Mouse (Mus musculus): ENCODE data around the gene Olfr316. TPM values are rescaled to one million over a fixed set of nuclear protein-coding genes. Genes with fewer than 3 reads are reported as not detected.

Olfr316 gene
- polyA plus RNA-seq, 1 experiment from 2014 or later = not detected

Other genes starting within 250 kb of the Olfr316 start
- gene Olfr330, start 217.9 kb upstream of the Olfr316 start, polyA plus RNA-seq (2015; fragmentation: Nextera tagmentation; extraction: Ambion mirVana) = not detected in 2 replicates
- not detected in 2 replicates for gene Olfr329-ps, start 206.3 kb upstream of the Olfr316 start, polyA plus RNA-seq (2015; fragmentation: Nextera tagmentation; extraction: Ambion mirVana)
- gene Olfr328, start 197.1 kb upstream of the Olfr316 start, polyA plus RNA-seq (2015; fragmentation: Nextera tagmentation; extraction: Ambion mirVana) = 0.08 TPM in 1 of 2 replicates, not detected in the other
- not detected in 2 replicates for gene Olfr224, start 182.2 kb upstream of the Olfr316 start, polyA plus RNA-seq (2015; fragmentation: Nextera tagmentation; extraction: Ambion mirVana)
- gene Olfr325, start 175.0 kb upstream of the Olfr316 start, polyA plus RNA-seq (2015; fragmentation: Nextera tagmentation; extraction: Ambion mirVana) = not detected in 2 replicates
- not detected in 2 replicates for gene Olfr324, start 157.6 kb upstream of the Olfr316 start, polyA plus RNA-seq (2015; fragmentation: Nextera tagmentation; extraction: Ambion mirVana)
- gene 2210407C18Rik, start 136.7 kb upstream of the Olfr316 start, polyA plus RNA-seq (2015; fragmentation: Nextera tagmentation; extraction: Ambion mirVana) = not detected in 2 replicates
- not detected in 2 replicates for gene Olfr323, start 122.2 kb upstream of the Olfr316 start, polyA plus RNA-seq (2015; fragmentation: Nextera tagmentation; extraction: Ambion mirVana)
- 0.09 and 0.11 TPM in 2 replicates for gene Trim58, start 112.3 kb upstream of the Olfr316 start, polyA plus RNA-seq (2015; fragmentation: Nextera tagmentation; extraction: Ambion mirVana)
- not detected in 2 replicates for gene Olfr322, start 94.0 kb upstream of the Olfr316 start, polyA plus RNA-seq (2015; fragmentation: Nextera tagmentation; extraction: Ambion mirVana)
- gene Olfr320, start 71.6 kb upstream of the Olfr316 start, polyA plus RNA-seq (2015; fragmentation: Nextera tagmentation; extraction: Ambion mirVana) = not detected in 2 replicates
- gene Olfr319, start 53.6 kb upstream of the Olfr316 start, polyA plus RNA-seq (2015; fragmentation: Nextera tagmentation; extraction: Ambion mirVana) = not detected in 2 replicates
- not detected in 2 replicates for gene Olfr318, start 28.7 kb upstream of the Olfr316 start, polyA plus RNA-seq (2015; fragmentation: Nextera tagmentation; extraction: Ambion mirVana)
- gene Olfr317, start 13.5 kb upstream of the Olfr316 start, polyA plus RNA-seq (2015; fragmentation: Nextera tagmentation; extraction: Ambion mirVana) = not detected in 2 replicates
- not detected in 2 replicates for gene Olfr315, start 20.5 kb downstream of the Olfr316 start, polyA plus RNA-seq (2015; fragmentation: Nextera tagmentation; extraction: Ambion mirVana)
- not detected in 2 replicates for gene Olfr314, start 30.2 kb downstream of the Olfr316 start, polyA plus RNA-seq (2015; fragmentation: Nextera tagmentation; extraction: Ambion mirVana)
- gene Fam183b, start 49.2 kb downstream of the Olfr316 start, polyA plus RNA-seq (2015; fragmentation: Nextera tagmentation; extraction: Ambion mirVana) = not detected in 2 replicates
- not detected in 2 replicates for gene Olfr313, start 62.3 kb downstream of the Olfr316 start, polyA plus RNA-seq (2015; fragmentation: Nextera tagmentation; extraction: Ambion mirVana)
- gene Olfr312, start 76.5 kb downstream of the Olfr316 start, polyA plus RNA-seq (2015; fragmentation: Nextera tagmentation; extraction: Ambion mirVana) = not detected in 2 replicates
- not detected in 2 replicates for gene Olfr311, start 86.5 kb downstream of the Olfr316 start, polyA plus RNA-seq (2015; fragmentation: Nextera tagmentation; extraction: Ambion mirVana)
- 12.8 and 12.9 TPM in 2 replicates for gene Gm12258, start 94.4 kb downstream of the Olfr316 start, polyA plus RNA-seq (2015; fragmentation: Nextera tagmentation; extraction: Ambion mirVana)
- 8.0 and 10.9 TPM in 2 replicates for gene 2810021J22Rik, start 114.5 kb downstream of the Olfr316 start, polyA plus RNA-seq (2015; fragmentation: Nextera tagmentation; extraction: Ambion mirVana)
- gene Zfp39, start 151.5 kb downstream of the Olfr316 start, polyA plus RNA-seq (2015; fragmentation: Nextera tagmentation; extraction: Ambion mirVana) = 6.2 and 7.1 TPM in 2 replicates
- gene Btnl10, start 165.2 kb downstream of the Olfr316 start, polyA plus RNA-seq (2015; fragmentation: Nextera tagmentation; extraction: Ambion mirVana) = 0.11 TPM in 1 of 2 replicates, not detected in the other
- gene Rnf187, start 186.2 kb downstream of the Olfr316 start, polyA plus RNA-seq (2015; fragmentation: Nextera tagmentation; extraction: Ambion mirVana) = 245 and 261 TPM in 2 replicates
- 35.8 and 40.7 TPM in 2 replicates for gene Hist3h2ba, start 196.2 kb downstream of the Olfr316 start, polyA plus RNA-seq (2015; fragmentation: Nextera tagmentation; extraction: Ambion mirVana)
- gene Hist3h2a, start 202.0 kb downstream of the Olfr316 start, polyA plus RNA-seq (2015; fragmentation: Nextera tagmentation; extraction: Ambion mirVana) = 29.6 and 29.9 TPM in 2 replicates
- 0.87 and 1.7 TPM in 2 replicates for gene Trim17, start 202.0 kb downstream of the Olfr316 start, polyA plus RNA-seq (2015; fragmentation: Nextera tagmentation; extraction: Ambion mirVana)
- 23.8 and 24.0 TPM in 2 replicates for gene Trim11, start 225.4 kb downstream of the Olfr316 start, polyA plus RNA-seq (2015; fragmentation: Nextera tagmentation; extraction: Ambion mirVana)

All from limb, embryonic 13.5 days (tissue).